Comparison of ENCODE assay signal across 8 mouse cellular contexts in genomic region chr7:30533941-30534632, GRCm38 (mm10). TPM values are rescaled to one million over a fixed set of nuclear protein-coding genes. Genes with fewer than 3 reads are reported as not detected.
DNase-seq lines count a peak whose midpoint lies in the region; ATAC-seq lines count a peak whose summit lies in the region.

No protein-coding gene starts in this region.

- no peak for DNase-seq in frontal cortex, postnatal 10 days (ENCODE audit: low spot score in 2 of 2)
- DNase-seq in thymus, adult 18-20 months = peak; percentile 48 to 63
- DNase-seq in thymus, postnatal 36 days = no peak
- no peak for DNase-seq in intestine, embryonic 14.5 days (ENCODE audit: low spot score)
- DNase-seq in neural tube, embryonic 10.5 days (ENCODE audit: extremely low spot score, low spot score) = peak; percentile 57
- DNase-seq in layer of hippocampus, adult 9-11 months = no peak
- DNase-seq in spleen, adult 12 weeks (ENCODE audit: low spot score) = no peak

- peak overlapping the region; percentile 69 for H3K9ac ChIP-seq in intestine, embryonic 14.5 days (ENCODE audit: low read length)

- no peaks in the 10 kb centered on the region for H3K9me3 ChIP-seq in intestine, embryonic 14.5 days (ENCODE audit: control insufficient read depth, low read length)

- peaks cover 22% of the 10 kb centered on the region for H3K4me1 ChIP-seq in intestine, embryonic 14.5 days (replicated peaks; ENCODE audit: control insufficient read depth, insufficient read depth, low read length)

- no peaks in the 10 kb centered on the region for H3K27me3 ChIP-seq in intestine, embryonic 14.5 days (replicated peaks; ENCODE audit: control insufficient read depth, insufficient read depth, low read length)

- H3K4me3 ChIP-seq in intestine, embryonic 14.5 days (ENCODE audit: low read depth, low read length) = peak overlapping the region; percentile 72

- WGBS in intestine, embryonic 14.5 days = 8% methylated on average over 26 of the region's 26 CpGs

- no peak overlapping the region; the same call in 1 of the 2 replicates for H3K27ac ChIP-seq in intestine, embryonic 14.5 days (ENCODE audit: low read depth)

- 0 out of 2 replicates have a peak, but pooled peaks have one; percentile 11 for ATAC-seq in frontal cortex, adult (ENCODE audit: low TSS enrichment)
- ATAC-seq in intestine, embryonic 14.5 days (replicated peaks; ENCODE audit: low FRiP score, low TSS enrichment, low read depth) = peak; percentile 24; the same call in 1 of the 2 replicates

- peak overlapping the region; percentile 90 for H3K4me2 ChIP-seq in intestine, embryonic 14.5 days (ENCODE audit: low read length)

- peaks cover 38% of the 10 kb centered on the region for H3K36me3 ChIP-seq in intestine, embryonic 14.5 days (ENCODE audit: control insufficient read depth, insufficient read depth, low read length)

RNA-seq across cellular contexts. Expression of gene Arhgap33, which starts 0.8 kb away (rescaled TPM):
- polyA plus RNA-seq in intestine, embryonic 14.5 days (2014; fragmentation: Nextera tagmentation; extraction: Ambion mirVana) = 10.7 and 11.9 TPM in 2 replicates

RNA-seq across cellular contexts. Expression of gene Hspb6, which starts 17.9 kb away (rescaled TPM):
- 45.0 and 48.5 TPM in 2 replicates for polyA plus RNA-seq in intestine, embryonic 14.5 days (2014; fragmentation: Nextera tagmentation; extraction: Ambion mirVana)

RNA-seq across cellular contexts. Expression of gene Proser3, which starts 18.0 kb away (rescaled TPM):
- 15.2 and 15.7 TPM in 2 replicates for polyA plus RNA-seq in intestine, embryonic 14.5 days (2014; fragmentation: Nextera tagmentation; extraction: Ambion mirVana)

RNA-seq across cellular contexts. Expression of gene Lin37, which starts 25.6 kb away (rescaled TPM):
- 36.9 and 38.5 TPM in 2 replicates for polyA plus RNA-seq in intestine, embryonic 14.5 days (2014; fragmentation: Nextera tagmentation; extraction: Ambion mirVana)

RNA-seq across cellular contexts. Expression of gene U2af1l4, which starts 29.0 kb away (rescaled TPM):
- 92.3 and 94.5 TPM in 2 replicates for polyA plus RNA-seq in intestine, embryonic 14.5 days (2014; fragmentation: Nextera tagmentation; extraction: Ambion mirVana)

Comparison
In these comparisons a context has a peak if more than half of its experiments do, and no peak if none do; other contexts are left out.
1. DNase-seq: peak in thymus, adult 18-20 months (2 of 2) and neural tube, embryonic 10.5 days (single experiment); none in frontal cortex, postnatal 10 days (0 of 2), thymus, postnatal 36 days (0 of 2), intestine, embryonic 14.5 days (single experiment), layer of hippocampus, adult 9-11 months (single experiment) and spleen, adult 12 weeks (single experiment).